Mouse (Mus musculus) T-helper 1 cell (primary cell): ENCODE results near the gene Ankrd36.

ENCODE experiments used
- in situ Hi-C: fragments of 300-600 bp; cut with MboI, MseI; formaldehyde crosslinking; loops from one replicate; pipeline ENCODE4 v1.15.1; 2025; ENCODE audit warnings: high pct_unique_total_duplicates

Ankrd36 gene

DNA sequence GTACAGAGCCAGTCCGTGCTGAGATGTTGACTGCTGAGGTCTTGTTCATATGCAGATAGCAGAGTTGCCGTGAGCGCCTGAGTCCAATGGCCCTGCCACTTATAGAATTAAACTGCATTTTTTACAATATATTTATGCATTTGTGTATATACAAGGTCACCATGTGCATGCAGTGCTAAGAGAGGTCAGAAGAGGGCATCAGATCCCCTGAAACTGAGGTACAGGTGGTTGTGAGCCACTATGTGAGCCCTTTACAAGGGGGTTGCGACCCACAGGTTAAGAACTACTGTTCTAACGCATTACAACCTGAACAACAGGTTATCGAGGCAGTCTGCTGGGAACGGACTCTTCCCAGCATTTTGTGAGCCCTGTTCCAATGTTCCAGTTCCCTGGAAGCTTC lies 80.8 kb downstream of the Ankrd36 start:
- in situ Hi-C loops: no loop called here

DNA sequence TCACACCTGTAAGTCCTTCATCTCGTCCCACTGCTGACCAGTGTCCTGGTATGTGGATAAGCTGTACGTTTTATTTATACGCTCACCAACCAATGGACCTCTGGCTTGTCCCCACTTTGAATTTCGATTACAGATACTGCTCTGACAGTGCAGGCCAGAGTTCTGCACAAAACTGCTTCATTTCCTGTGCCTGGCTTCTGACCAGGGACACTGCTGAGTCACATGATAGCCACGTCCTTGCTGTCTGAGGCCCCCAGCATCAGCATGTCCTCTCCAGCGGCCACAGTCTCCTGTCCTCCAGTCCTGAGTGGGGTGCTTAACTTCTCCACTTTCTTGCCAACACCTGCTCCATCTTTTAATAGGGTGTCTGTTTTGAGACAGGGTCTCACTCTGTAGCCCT lies 113.1 kb downstream of the Ankrd36 start:
- in situ Hi-C loops: no loop called here

DNA sequence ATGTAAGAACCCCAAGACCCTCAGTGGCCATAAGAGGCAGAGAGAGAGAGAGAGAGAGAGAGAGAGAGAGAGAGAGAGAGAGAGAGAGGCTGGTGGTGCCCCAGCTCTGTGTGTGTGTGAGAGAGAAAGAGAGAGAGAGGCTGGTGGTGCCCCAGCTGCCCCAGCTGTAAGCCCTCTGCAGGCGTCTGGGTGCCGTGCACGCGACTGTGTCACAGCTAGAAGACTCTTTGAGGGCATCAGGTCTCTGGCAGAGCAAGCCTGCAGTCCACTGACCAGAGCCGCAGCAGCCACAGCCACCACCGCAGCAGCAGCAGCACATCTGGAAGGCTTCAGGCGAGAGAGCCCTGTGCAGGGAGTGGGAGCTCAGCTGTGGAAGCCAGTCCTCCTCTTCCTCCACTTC lies 114.8 kb downstream of the Ankrd36 start:
- in situ Hi-C loops: no loop called here

DNA sequence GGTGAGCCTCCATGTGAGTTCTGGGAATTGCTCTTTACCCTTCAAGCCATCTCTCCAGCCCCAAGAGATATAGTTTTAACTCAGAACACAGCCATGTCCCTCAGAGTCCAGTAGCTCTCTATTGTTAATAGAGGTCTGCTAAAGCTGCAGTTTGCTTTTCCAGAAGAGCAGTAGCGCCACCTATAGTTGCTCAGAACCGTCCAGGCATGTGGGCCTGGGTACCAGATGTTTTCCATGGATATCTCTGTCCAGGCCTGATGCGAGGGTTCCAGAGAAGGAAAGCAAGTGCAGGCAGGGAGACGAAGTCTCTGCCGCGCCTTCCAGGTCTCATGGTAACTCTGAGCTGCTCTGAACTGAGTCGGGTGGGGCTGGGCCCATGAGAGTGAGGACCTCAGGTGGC lies 122.3 kb downstream of the Ankrd36 start:
- in situ Hi-C loops: no loop called here

GRCm38 (mm10) chr11:5700808-5701207 lies 131.3 kb downstream of the Ankrd36 start:
- in situ Hi-C loops: no loop called here

DNA sequence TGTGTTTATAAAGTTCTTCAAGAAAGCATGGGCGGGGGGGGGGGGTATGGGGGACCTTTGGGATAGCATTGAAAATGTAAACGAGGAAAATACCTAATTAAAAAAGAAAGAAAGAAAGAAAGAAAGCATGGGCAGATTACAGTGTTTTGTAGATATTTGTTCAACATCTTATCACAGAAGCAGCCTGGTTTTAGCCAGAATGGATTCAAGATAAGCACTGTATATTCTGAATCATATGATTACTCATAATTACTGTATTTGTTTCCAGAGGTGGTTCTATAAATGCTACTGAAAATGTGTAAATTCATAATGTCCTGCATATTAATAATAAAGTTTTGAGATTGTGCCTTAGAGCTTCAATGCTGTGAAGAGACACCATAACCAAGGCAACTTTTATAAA lies 131.8 kb downstream of the Ankrd36 start:
- in situ Hi-C loops: no loop called here

DNA sequence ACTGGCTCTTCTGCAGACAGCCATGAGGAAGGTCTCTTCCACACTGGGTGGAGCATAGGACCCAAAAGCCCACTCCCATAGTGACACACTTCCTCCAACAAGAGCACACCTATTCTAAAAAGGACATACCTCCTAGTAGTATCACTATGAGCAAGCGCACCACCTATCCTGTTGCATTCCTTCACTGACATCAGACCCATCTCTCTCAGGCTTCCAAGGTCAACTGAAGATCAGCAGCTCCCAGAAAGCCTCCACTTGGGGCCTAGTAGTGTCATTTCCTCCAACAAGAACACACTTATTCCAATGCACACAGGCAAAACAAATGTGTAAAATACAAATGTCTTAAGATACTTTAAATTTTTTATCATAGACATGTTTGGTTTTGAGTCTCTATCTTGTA lies 132.3 kb downstream of the Ankrd36 start:
- in situ Hi-C loops: no loop called here

DNA sequence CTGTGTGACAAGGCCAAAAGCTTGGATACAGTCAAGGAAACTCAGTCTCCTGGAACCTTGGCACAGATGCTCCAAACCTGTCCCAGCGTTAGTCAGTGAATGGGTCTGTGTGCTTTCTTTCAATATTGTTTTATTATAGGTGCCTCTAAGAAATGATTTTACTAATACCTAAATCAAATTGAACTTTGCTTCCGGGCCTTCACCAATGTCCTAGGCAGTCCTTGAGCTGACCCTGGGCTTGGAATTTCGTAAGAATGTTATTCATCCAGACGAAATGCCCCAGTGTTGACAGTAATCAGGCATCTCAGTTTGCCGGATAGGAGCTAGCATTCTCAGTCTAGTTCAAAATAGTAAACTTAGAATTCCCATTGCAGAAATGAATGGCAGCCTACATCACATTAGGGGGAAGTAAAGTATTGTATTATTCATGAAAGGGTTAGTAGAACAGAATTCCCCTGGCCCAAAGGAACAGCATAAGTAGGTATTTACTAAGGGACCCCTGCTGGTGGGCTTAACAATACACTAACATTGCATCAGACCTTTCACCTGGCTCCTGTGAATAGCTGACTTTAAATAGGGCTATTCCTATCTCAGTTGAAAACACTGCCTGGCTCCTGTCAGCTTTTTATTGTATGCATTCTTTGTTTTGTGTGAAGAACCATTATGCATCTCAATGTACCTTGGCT lies 132.9 kb downstream of the Ankrd36 start:
- in situ Hi-C loops: no loop called here

DNA sequence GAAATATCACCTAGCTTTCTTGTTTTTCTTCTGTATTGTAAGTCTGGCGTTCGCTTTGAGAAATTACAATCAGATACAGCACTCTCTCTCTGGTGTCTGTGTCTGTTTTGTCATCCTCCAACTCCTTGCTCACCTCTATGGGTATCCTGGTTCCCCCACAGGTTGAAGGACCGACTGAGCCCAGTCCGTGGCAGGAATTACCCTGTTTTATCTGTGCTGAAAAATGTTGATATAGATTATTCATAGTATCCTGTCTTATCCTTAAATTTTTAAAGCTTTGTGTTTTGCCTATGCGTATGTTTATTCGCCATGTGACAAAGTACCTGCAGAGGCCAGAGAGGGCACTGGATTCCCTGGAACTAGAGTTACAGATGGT lies 133.5 kb downstream of the Ankrd36 start:
- in situ Hi-C loops: no loop called here

- in situ Hi-C loops: no loop called here
These were observed 133.9 kb downstream of the Ankrd36 start for GRCm38 (mm10) chr11:5703341-5703740.

- in situ Hi-C loops: no loop called here
These were observed 136.5 kb downstream of the Ankrd36 start for GRCm38 (mm10) chr11:5705972-5706371.

DNA sequence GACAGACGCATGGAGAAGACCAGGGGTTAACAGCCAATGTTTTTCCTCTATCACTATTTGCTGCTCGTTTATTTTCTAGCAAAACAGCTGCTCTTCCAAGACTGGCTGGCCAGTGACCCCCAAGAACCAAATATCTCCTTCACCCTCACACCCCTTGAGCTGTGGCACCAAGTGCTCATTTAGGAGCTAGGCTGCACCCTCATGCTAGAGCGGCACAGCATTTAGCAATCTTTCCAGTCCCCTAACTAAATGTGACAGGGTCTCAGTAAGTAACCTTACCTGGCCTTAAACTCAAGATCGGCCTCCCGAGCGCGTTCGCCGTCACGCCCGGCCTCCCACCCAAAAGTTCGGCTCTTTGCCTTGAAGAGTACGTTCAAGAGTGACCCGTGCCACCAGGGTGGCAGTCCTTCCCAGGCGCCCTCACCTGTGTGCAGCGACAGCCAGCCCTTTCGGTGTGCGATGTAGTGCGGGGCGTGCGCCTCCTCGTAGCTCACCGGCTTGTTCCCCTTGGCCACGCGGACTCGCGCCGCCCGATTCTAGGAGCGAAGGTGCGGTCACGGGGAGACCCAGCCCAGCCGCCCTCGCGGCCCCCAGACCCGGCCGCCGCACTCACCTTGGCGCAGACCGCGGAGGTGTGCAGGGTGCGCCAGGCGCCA lies 137.5 kb downstream of the Ankrd36 start:
- in situ Hi-C loops: no loop called here

- in situ Hi-C loops: no loop called here
These were observed 138.3 kb downstream of the Ankrd36 start for GRCm38 (mm10) chr11:5707530-5708353.

- in situ Hi-C loops: no loop called here
These were observed 145.7 kb downstream of the Ankrd36 start for GRCm38 (mm10) chr11:5715179-5715578.

GRCm38 (mm10) chr11:5715630-5716105 lies 146.2 kb downstream of the Ankrd36 start, which contains the start of gene Mrps24:
Gene Mrps24 (minus strand): TSS chr11:5715680.
- in situ Hi-C loops: no loop called here

DNA sequence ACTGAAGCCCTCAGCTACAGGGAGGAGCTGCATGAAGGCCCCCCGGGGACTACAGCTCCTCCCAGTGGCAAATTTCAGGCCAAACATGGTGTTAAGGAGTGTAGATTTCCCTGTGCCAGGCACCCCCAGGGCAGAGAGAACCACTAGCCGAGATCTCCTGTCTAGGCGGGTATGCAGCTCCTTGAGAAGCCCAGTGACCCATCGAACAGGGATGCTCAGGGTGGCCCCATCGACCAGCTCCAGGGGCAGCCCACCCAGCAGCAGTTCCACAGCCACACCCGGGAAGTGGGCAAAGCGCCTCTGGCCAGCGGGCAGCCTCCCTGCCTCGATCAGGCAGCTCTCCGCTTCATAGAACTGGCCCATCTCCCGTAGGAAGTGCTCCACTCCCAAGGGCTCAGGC lies 146.8 kb downstream of the Ankrd36 start:
- in situ Hi-C loops: no loop called here

DNA sequence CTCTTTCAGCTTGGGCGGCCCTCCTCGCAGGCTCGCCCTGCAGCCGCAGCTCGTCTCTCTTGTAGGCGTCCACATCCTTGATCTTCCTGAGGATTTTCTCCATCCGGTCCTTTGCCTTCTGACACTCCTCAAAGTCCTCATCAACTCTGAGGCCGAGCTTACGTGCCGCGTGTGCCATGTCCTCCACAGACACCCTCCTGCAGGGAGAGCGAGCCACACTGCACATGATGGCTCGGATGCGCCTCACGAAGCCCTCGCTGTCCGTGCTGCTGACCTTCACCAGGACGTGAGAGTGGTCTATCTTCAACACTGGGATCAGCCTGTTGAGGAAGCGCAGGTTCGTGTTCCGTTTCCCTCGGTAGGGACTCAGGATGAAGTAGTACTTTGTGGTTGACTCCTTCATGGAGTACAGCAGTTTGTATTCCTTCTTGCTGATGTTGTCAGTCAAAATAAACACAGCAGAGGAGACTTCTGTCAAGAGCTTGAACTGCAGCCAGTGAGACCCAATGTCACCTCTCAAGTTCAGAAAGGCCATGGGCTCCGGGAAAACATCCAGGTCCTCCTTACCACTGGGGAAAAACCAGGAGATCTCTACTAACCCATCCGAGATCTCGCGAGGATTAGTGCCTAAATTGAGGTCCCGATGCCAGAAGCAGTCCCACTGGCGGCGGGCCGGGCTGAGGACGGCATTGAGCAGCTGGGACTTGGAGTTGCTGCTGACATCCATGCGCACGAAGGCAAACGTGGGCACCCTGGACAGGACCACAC lies 147.6 kb downstream of the Ankrd36 start:
- in situ Hi-C loops: no loop called here

DNA sequence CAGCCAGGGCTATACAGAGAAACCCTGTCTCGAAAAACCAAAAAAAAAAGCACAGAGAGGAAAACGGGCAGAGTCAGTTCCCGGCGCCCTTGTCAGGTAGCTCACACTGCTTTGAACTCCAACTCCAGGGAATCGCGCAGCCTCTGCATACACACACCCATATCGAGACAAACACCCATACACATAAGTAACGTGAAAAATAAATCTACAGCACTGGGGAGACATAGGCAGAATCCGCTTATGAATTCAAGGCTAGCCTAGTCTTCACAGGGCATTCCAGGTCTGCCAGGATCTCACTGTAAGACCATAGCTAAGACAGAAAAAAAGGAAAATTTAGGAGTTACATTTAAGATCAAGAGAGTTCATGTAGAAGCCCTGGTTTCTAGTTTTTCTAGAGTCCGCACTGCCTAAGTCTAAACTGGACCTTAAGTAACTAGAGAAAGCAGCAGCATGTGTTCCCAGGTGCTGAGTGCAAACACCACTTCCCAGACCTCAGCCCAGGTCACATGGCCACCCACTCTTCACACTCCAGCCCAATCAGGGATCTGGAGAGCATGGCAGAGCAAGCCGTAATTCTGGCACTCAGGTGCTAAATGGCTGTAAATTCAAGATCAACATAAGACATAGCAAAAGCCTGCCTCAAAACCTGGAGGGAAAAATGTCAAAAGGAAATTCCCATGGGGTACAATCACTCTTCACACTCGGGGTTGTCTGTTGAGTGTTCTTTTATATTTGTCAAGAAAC lies 149.3 kb downstream of the Ankrd36 start:
- in situ Hi-C loops: no loop called here

DNA sequence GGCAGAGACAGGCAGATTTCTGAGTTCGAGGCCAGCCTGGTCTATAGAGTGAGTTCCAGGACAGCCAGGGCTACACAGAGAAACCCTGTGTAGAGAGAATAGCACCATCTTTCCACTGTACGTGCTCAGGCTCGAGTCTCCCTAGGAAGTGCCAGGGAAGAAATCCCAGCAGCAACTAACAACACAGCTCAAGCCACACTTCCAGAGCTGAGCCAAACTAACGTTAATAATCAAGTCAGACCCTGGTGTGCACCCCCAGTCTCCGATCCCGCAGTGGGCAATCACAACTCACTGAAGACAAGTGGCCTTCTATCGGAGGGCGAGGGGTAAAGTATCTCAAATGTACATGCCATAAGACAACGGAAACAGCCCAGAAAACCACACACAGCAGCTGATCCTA lies 160.1 kb downstream of the Ankrd36 start:
- in situ Hi-C loops: no loop called here

- in situ Hi-C loops: no loop called here
These were observed 162.9 kb downstream of the Ankrd36 start for GRCm38 (mm10) chr11:5732401-5732800.

GRCm38 (mm10) chr11:5734323-5734722 lies 164.8 kb downstream of the Ankrd36 start:
- in situ Hi-C loops: no loop called here
